Mouse (Mus musculus) CH12.LX (cell line): ENCODE data around the gene Thumpd2. TPM values are rescaled to one million over a fixed set of nuclear protein-coding genes. Genes with fewer than 3 reads are reported as not detected.

Experiments
- DNase-seq: peaks from one replicate; pipeline ENCODE4 v3.0.0-alpha.2; 2013; ENCODE audit errors: extremely low read depth
- H3K27ac ChIP-seq: 2 replicates; pipeline ENCODE4 v1.5.1; 2012; ENCODE audit warnings: low read depth, mild to moderate bottlenecking, control low read depth, moderate library complexity; ENCODE audit not compliant: insufficient read depth
- H3K27me3 ChIP-seq: replicated peaks from 2 replicates; pipeline ENCODE3; 2012; ENCODE audit warnings: inconsistent platforms
- H3K36me3 ChIP-seq, 2 experiments: replicated peaks in 1 of 2; 2 replicates each; pipeline versions ENCODE3 to v1.6.1; 2012; ENCODE audit warnings: inconsistent platforms in 1 of 2, low read length in 1 of 2, mild to moderate bottlenecking in 1 of 2, mixed read lengths in 1 of 2, moderate library complexity in 1 of 2; ENCODE audit not compliant: control insufficient read depth in 1 of 2, insufficient read depth in 1 of 2
- H3K4me1 ChIP-seq, 2 experiments: 2 replicates each; pipeline ENCODE4 v1.6.1; 2012; ENCODE audit warnings: inconsistent platforms in 1 of 2, moderate library complexity in 1 of 2; ENCODE audit not compliant: insufficient read depth in 2 of 2, control insufficient read depth in 1 of 2
- H3K4me2 ChIP-seq: 2 replicates; pipeline ENCODE4 v1.6.1; 2012; ENCODE audit warnings: low read depth, mild to moderate bottlenecking, control low read depth; ENCODE audit not compliant: poor library complexity, insufficient read depth, severe bottlenecking
- H3K4me3 ChIP-seq, 3 experiments: fragments of 150-350 bp in 1 of 3; sonication (generic) in 1 of 3; replicated peaks in 1 of 3; 2 replicates each; pipeline versions ENCODE3 to v1.5.1; 2011 to 2012; ENCODE audit warnings: low read depth in 2 of 3, low read length in 2 of 3, mild to moderate bottlenecking in 2 of 3, moderate library complexity in 2 of 3, control low read depth in 1 of 3, improper control_type of control experiment in 1 of 3, inconsistent platforms in 1 of 3, mixed read lengths in 1 of 3; ENCODE audit not compliant: poor library complexity in 1 of 3
- H3K79me2 ChIP-seq: replicated peaks from 2 replicates; pipeline ENCODE4 v1.6.1; 2012; ENCODE audit warnings: mild to moderate bottlenecking, moderate library complexity; ENCODE audit not compliant: control insufficient read depth, poor library complexity, insufficient read depth, severe bottlenecking; ENCODE audit errors: extremely low read depth
- H3K9ac ChIP-seq: 2 replicates; pipeline ENCODE4 v1.6.1; 2012; ENCODE audit warnings: low read depth, mild to moderate bottlenecking, control low read depth, moderate library complexity; ENCODE audit not compliant: insufficient read depth
- H3K9me3 ChIP-seq: replicated peaks from 2 replicates; pipeline ENCODE3; 2012; ENCODE audit warnings: low read length, inconsistent platforms, mixed read lengths
- CHD2 ChIP-seq: IDR thresholded peaks from 2 replicates; pipeline ENCODE4 v1.6.1; 2011; ENCODE audit warnings: low read length, improper control_type of control experiment
- ELF1 ChIP-seq: IDR thresholded peaks from 2 replicates; pipeline ENCODE4 v1.6.1; 2014; ENCODE audit warnings: low read depth, mild to moderate bottlenecking, inconsistent platforms, low read length, improper control_type of control experiment
- EP300 ChIP-seq: IDR thresholded peaks from 2 replicates; pipeline ENCODE4 v1.6.1; 2011; ENCODE audit warnings: low read length, improper control_type of control experiment
- GABPA ChIP-seq: IDR thresholded peaks from 2 replicates; pipeline ENCODE4 v1.6.1; 2012; ENCODE audit warnings: low read depth, low read length, improper control_type of control experiment, inconsistent platforms; ENCODE audit not compliant: insufficient replicate concordance
- IRF4 ChIP-seq: IDR thresholded peaks from 2 replicates; pipeline ENCODE4 v1.6.1; 2014; ENCODE audit warnings: low read depth, mild to moderate bottlenecking, inconsistent platforms, low read length, improper control_type of control experiment
- JUN ChIP-seq: IDR thresholded peaks from 2 replicates; pipeline ENCODE4 v1.6.1; 2011; ENCODE audit warnings: low read depth, mild to moderate bottlenecking, low read length, improper control_type of control experiment, moderate library complexity; ENCODE audit not compliant: insufficient read depth
- JUND ChIP-seq: conservative IDR thresholded peaks from 2 replicates; pipeline ENCODE4 v1.6.1; 2011; ENCODE audit warnings: low read depth, low read length, improper control_type of control experiment
- MAFK ChIP-seq: IDR thresholded peaks from 2 replicates; pipeline ENCODE4 v1.6.1; 2011; ENCODE audit warnings: low read length, improper control_type of control experiment; ENCODE audit not compliant: insufficient replicate concordance
- MEF2A ChIP-seq: IDR thresholded peaks from 2 replicates; pipeline ENCODE4 v1.6.1; 2014; ENCODE audit warnings: low read depth, mild to moderate bottlenecking, inconsistent platforms, low read length, improper control_type of control experiment, borderline replicate concordance
- MXI1 ChIP-seq: IDR thresholded peaks from 2 replicates; pipeline ENCODE4 v1.6.1; 2011; ENCODE audit warnings: mild to moderate bottlenecking, low read depth, low read length, improper control_type of control experiment
- MYC ChIP-seq: IDR thresholded peaks from 2 replicates; pipeline ENCODE4 v1.6.1; 2011; ENCODE audit warnings: low read depth, mild to moderate bottlenecking, improper control_type of control experiment, low read length
- NELFE ChIP-seq: IDR thresholded peaks from 2 replicates; pipeline ENCODE4 v1.6.1; 2011; ENCODE audit warnings: low read depth, low read length, improper control_type of control experiment
- POLR2AphosphoS2 ChIP-seq: IDR thresholded peaks from 2 replicates; pipeline ENCODE4 v1.6.1; 2011; ENCODE audit warnings: low read depth, low read length, improper control_type of control experiment
- RAD21 ChIP-seq: IDR thresholded peaks from 2 replicates; pipeline ENCODE4 v1.6.1; 2011; ENCODE audit warnings: low read depth, mild to moderate bottlenecking, low read length, improper control_type of control experiment, moderate library complexity
- RCOR1 ChIP-seq: conservative IDR thresholded peaks from 2 replicates; pipeline ENCODE4 v1.6.1; 2012; ENCODE audit warnings: low read depth, mild to moderate bottlenecking, inconsistent platforms, low read length, improper control_type of control experiment
- dilution Hi-C: fragments of 300-500 bp; cut with MboI; formaldehyde crosslinking; loops from 2 replicates; pipeline ENCODE4 v1.14.3; 2020; ENCODE audit warnings: low sequenced_read_pairs; ENCODE audit not compliant: extremely low pct_unique_long_range_greater_than_20kb, extremely low pct_ligation_motif_present
- in situ Hi-C: fragments of 300-500 bp; cut with MboI; formaldehyde crosslinking; loops from 3 replicates; pipeline ENCODE4 v1.14.3; 2019; ENCODE audit warnings: low sequenced_read_pairs, low pct_ligation_motif_present, low pct_unique_long_range_greater_than_20kb, mixed read lengths
- polyA plus RNA-seq: library from polyadenylated mRNA; unstranded; fragments of >175 nt; gene quantifications from 2 replicates; pipeline ENCODE4 v1.2.1, GENCODE M21; 2012; ENCODE audit warnings: low read depth; ENCODE audit not compliant: insufficient read length
- total RNA-seq, 2 experiments: library from RNA; depleted of rRNA; stranded (reverse); fragments of 300-350 nt in 1 of 2; fragments of >200 nt in 1 of 2; gene quantifications; 2 replicates each; pipeline ENCODE4 v1.2.3; 2012 to 2014

The Thumpd2 gene
- total and polyA plus RNA-seq, 3 experiments, result 5.4 to 9.0 (median 7.6) TPM

- DNase-seq, result no peak
- no peak for TF ChIP-seq CHD2
- TF ChIP-seq MAFK, result peak; percentile 86
- Histone ChIP-seq H3K4me3 (no peak overlapping the region), H3K4me1 (no peaks in the 10 kb centered on the region; a peak in 1 of 4 replicates), H3K9ac (no peak overlapping the region), H3K36me3 (no peaks in the 10 kb centered on the region), H3K27ac (no peak overlapping the region), H3K4me2 (no peak overlapping the region), H3K27me3 (no peaks in the 10 kb centered on the region), H3K9me3 (no peaks in the 10 kb centered on the region), H3K79me2 (no peaks in the 10 kb centered on the region)
- in situ Hi-C loops, result no loop called here
- dilution Hi-C loops, result no loop called here
These were observed 22.9 kb upstream of the Thumpd2 start for GRCm38 (mm10) chr17:81087735-81088134.

GRCm38 (mm10) chr17:81064279-81064978 is 453 bp downstream of the Thumpd2 start:
- peak overlapping the region; percentile 96 for H3K9ac ChIP-seq
- peaks cover 3 to 30% of the 10 kb centered on the region in 2 experiments for H3K36me3 ChIP-seq
- TF ChIP-seq MEF2A (no peak), JUN (no peak), POLR2AphosphoS2 (no peak), MXI1 (peak; percentile 85), IRF4 (no peak), JUND (no peak), CHD2 (no peak), EP300 (no peak), NELFE (no peak), ELF1 (no peak), GABPA (no peak), RAD21 (no peak), MYC (peak; percentile 87), RCOR1 (no peak)
- TF ChIP-seq, all 38 proteins: peak for 2
- no peaks in the 10 kb centered on the region for H3K27me3 ChIP-seq
- peak overlapping the region; percentile 75 for H3K4me2 ChIP-seq
- H3K79me2 ChIP-seq, result no peaks in the 10 kb centered on the region
- in situ Hi-C loops (no loop called here), dilution Hi-C loops (no loop called here)
- H3K4me1 ChIP-seq, result 0 out of 4 replicates have a peak, but pooled peaks cover 0 to 4% of the 10 kb centered on the region in 2 experiments
- peak; percentile 49 for DNase-seq
- H3K9me3 ChIP-seq, result peaks cover 13% of the 10 kb centered on the region
- H3K4me3 ChIP-seq, result peak overlapping the region; percentile 76 to 94 (median 88)
- H3K27ac ChIP-seq, result peak overlapping the region; percentile 32; the same call in 1 of the 2 replicates
